Mouse (Mus musculus) cerebellum, adult 2 months (tissue): ENCODE data around the gene Slc25a36. TPM values are rescaled to one million over a fixed set of nuclear protein-coding genes. Genes with fewer than 3 reads are reported as not detected.
A peak's percentile ranks its signal among the peaks of the same experiment; 100 is the strongest.

ENCODE experiments used
- DNase-seq, 2 experiments: peaks; one replicate each; pipeline ENCODE4 v3.0.0; 2021
- H3K27ac ChIP-seq: fragments of 200-500 bp; 2 replicates; pipeline ENCODE4 v1.5.1; 2012; ENCODE audit warnings: low read length, control low read depth, inconsistent platforms; ENCODE audit not compliant: insufficient read depth
- H3K27me3 ChIP-seq: fragments of 200-500 bp; 2 replicates; pipeline ENCODE4 v1.6.1; 2012; ENCODE audit warnings: inconsistent platforms, mild to moderate bottlenecking, low read length, moderate library complexity; ENCODE audit not compliant: control insufficient read depth, insufficient read depth
- H3K4me1 ChIP-seq: fragments of 200-500 bp; 2 replicates; pipeline ENCODE4 v1.6.1; 2011; ENCODE audit warnings: low read length; ENCODE audit not compliant: control insufficient read depth, insufficient read depth
- H3K4me3 ChIP-seq: fragments of 200-500 bp; replicated peaks from 2 replicates; pipeline ENCODE3; 2011; ENCODE audit warnings: mild to moderate bottlenecking, low read depth, low read length, control low read depth; ENCODE audit not compliant: insufficient read depth
- CTCF ChIP-seq: fragments of 200-500 bp; IDR thresholded peaks from 2 replicates; pipeline ENCODE4 v1.5.1; 2011; ENCODE audit warnings: low read depth, mild to moderate bottlenecking, control low read depth, low read length, moderate library complexity, borderline replicate concordance; ENCODE audit not compliant: insufficient read depth
- POLR2A ChIP-seq: fragments of 200-500 bp; IDR thresholded peaks from 2 replicates; pipeline ENCODE4 v1.6.1; 2011; ENCODE audit warnings: low read length, control low read depth, borderline replicate concordance; ENCODE audit not compliant: insufficient read depth
- WGBS: fragments of 180-500 bp; shearing (Covaris S2); methylation state at CpG from one replicate; pipeline ENCODE4 v1.1.7; 2018; 5-methylcytosine and 5-hydroxymethylcytosine counted together
- polyA plus RNA-seq: library from polyadenylated mRNA; depleted of rRNA; stranded (reverse); fragments of >200 nt; gene quantifications from 2 replicates; pipeline ENCODE4 v1.2.3, GENCODE M21; 2012; rRNA removed

The Slc25a36 gene
- polyA plus RNA-seq: 53.2 and 54.3 TPM in 2 replicates

DNA sequence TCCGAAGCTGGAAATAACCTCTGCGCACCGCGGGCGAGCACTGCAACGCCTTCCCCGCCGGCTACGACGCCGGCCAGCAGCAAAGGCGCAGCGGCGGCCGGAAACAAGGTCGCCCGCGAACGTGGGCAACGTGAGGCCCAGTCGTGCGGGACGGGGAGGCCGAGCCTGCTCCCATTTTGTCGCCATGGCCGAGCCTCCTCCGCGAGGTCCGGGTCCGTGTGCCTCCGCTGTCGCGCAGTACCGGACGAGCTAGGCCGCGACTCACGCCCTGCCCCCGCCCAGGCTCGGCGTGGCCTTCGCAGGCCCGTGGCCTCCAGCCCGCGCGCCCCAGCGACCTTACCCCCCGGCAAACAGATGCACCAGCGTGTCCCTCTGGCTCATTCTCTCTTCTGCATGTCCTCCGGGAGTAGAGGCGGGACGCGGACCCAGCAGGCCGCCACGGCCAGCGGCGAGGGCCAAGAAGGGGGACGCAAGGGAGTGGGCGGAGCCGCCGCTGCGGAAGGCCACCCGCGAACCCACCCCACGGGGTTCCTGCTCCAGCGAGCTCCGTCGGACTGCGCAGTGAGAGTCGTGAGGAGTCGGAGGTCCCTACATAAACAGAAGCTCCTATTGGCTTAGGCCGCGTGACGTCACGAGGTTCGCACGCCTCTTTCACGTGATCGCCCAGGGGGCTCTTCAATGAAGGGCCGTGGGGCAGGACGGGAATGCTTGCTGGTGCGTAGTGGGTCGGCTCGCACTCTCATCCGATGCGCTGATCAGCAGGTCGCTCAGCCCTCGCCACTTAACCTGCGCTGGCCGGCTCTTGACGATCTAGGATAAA lies at the start of gene Slc25a36:
TSS of gene Slc25a36 (minus strand) at position 587 of the 820 bp plus-strand sequence.
- peak; percentile 95 to 96 for DNase-seq
- peak within 1 kb of the TSS; percentile 58 for H3K4me3 ChIP-seq
- H3K27ac ChIP-seq: peak within 1 kb of the TSS; percentile 31
- peaks cover 4% of the 10 kb centered on the region; the same call in 1 of the 2 replicates for H3K4me1 ChIP-seq
- no peaks in the 10 kb centered on the region for H3K27me3 ChIP-seq
- WGBS: under 1% methylated on average over 90 of the region's 91 CpGs
- no peak for TF ChIP-seq CTCF
- peak; percentile 63 for TF ChIP-seq POLR2A

DNA sequence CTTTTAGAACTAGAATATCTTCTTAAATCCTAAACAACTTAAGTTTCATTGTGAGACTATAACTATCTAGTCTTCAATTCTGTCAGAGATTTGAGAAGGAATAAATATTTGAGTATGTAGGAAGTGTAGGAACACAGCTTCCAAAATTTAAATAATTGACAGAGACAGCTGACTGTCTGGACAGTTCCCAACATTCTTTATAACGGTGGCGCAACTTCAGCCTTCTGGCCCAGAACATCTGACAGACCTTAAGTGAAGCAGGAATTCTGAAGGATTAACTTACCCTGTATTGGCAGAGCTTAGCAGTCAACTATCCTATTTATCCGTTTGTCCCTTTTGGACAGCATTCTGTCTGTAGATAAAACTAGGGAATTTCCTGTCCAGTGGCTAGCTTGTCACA lies 47.5 kb upstream of the Slc25a36 start:
- no peak for TF ChIP-seq POLR2A
- TF ChIP-seq CTCF: no peak
- H3K27ac ChIP-seq: no peak overlapping the region
- H3K4me3 ChIP-seq: no peak overlapping the region
- H3K27me3 ChIP-seq: no peaks in the 10 kb centered on the region; the same call in 1 of the 2 replicates
- no peak for DNase-seq
- H3K4me1 ChIP-seq: no peaks in the 10 kb centered on the region
- 20% methylated on average over 3 of the region's 3 CpGs for WGBS

DNA sequence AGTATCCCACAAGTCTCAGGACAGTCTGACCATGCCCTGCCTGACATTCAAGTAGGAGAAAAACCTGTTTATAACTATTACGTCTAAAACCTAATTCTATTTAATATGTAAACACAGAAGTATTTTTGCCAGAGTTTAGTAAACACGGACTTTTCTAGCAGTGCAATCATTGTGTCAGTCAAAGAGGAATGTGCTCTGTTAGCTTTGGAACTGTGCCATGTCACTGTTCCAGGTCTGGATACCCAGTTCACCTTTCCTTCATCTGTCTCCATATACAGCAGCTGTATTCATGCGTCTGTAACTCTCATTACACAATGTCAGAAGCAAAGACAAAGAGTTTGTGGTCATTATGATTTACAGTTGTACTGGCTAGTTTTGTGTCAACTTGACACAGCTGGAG lies 45.0 kb upstream of the Slc25a36 start:
- Histone ChIP-seq H3K4me1 (no peaks in the 10 kb centered on the region), H3K27me3 (no peaks in the 10 kb centered on the region)
- 74% methylated on average over 3 of the region's 3 CpGs for WGBS

GRCm38 (mm10) chr9:97154956-97155355 lies 44.0 kb upstream of the Slc25a36 start:
- no peak for DNase-seq
- whole genome bisulfite sequencing: 94% methylated on average over 4 of the region's 4 CpGs
- TF ChIP-seq POLR2A: no peak
- TF ChIP-seq CTCF: no peak

More for the DNA sequence above, 45.0 kb upstream of the Slc25a36 start:
- no peak for TF ChIP-seq CTCF
- TF ChIP-seq POLR2A: no peak
- no peak overlapping the region for H3K27ac ChIP-seq
- no peak overlapping the region for H3K4me3 ChIP-seq
- DNase-seq: no peak

DNA sequence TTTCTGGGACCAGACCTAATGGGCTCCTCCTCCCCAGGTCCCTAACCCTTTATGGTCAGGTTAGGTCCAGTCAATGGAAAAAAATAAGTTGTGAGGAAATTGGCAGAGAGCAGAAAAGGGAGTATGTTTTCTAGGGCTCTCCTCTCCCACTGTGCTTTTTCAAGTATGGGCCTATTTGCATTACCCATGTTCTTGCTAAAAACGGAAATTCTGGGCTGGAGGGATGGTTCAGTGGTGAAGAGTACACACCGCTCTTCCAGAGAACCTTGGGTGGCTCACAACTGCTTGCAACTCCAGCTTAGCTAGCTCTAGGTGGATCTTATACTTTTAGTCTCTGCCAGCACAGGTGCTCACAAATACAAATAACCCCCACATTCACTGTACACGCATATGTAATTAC lies 42.0 kb upstream of the Slc25a36 start:
- H3K27me3 ChIP-seq: no peaks in the 10 kb centered on the region
- no peaks in the 10 kb centered on the region for H3K4me1 ChIP-seq
- H3K4me3 ChIP-seq: no peak overlapping the region
- TF ChIP-seq CTCF: no peak
- no peak for TF ChIP-seq POLR2A
- DNase-seq: no peak
- WGBS: 86% methylated on average over 3 of the region's 3 CpGs
- no peak overlapping the region for H3K27ac ChIP-seq

More at GRCm38 (mm10) chr9:97154956-97155355, 44.0 kb upstream of the Slc25a36 start:
- Histone ChIP-seq H3K4me3 (no peak overlapping the region), H3K4me1 (no peaks in the 10 kb centered on the region), H3K27ac (no peak overlapping the region), H3K27me3 (no peaks in the 10 kb centered on the region)

DNA sequence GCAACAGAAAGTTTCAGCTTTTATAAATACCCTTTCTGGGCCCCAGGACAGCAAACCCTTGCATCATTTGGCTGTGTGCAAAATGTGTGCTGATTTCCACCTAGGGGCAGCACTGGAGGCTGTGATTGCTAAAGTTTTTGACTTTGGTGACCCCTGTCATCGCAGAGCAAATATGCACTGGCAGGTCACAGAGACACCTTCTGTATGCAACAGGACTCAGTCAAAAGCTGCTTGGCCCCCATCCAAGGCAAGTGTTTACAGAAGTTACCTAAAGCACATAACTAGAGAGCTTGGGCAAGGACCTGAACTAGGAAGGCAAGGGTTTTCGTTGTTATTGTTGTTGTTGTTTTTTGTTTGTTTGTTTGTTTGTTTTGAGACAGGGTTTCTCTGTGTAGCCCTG lies 36.3 kb upstream of the Slc25a36 start:
- no peak overlapping the region for H3K4me3 ChIP-seq
- no peak for TF ChIP-seq POLR2A
- no peak for TF ChIP-seq CTCF
- 84% methylated on average over 2 of the region's 2 CpGs for WGBS
- no peaks in the 10 kb centered on the region for H3K27me3 ChIP-seq
- no peaks in the 10 kb centered on the region for H3K4me1 ChIP-seq
- H3K27ac ChIP-seq: no peak overlapping the region
- no peak for DNase-seq

GRCm38 (mm10) chr9:97145351-97145750 lies 34.4 kb upstream of the Slc25a36 start:
- no peak for DNase-seq
- 78% methylated on average over 6 of the region's 6 CpGs for WGBS
- Histone ChIP-seq H3K4me1 (no peaks in the 10 kb centered on the region), H3K27me3 (no peaks in the 10 kb centered on the region), H3K27ac (no peak overlapping the region), H3K4me3 (no peak overlapping the region)
- TF ChIP-seq CTCF (no peak), POLR2A (no peak)

DNA sequence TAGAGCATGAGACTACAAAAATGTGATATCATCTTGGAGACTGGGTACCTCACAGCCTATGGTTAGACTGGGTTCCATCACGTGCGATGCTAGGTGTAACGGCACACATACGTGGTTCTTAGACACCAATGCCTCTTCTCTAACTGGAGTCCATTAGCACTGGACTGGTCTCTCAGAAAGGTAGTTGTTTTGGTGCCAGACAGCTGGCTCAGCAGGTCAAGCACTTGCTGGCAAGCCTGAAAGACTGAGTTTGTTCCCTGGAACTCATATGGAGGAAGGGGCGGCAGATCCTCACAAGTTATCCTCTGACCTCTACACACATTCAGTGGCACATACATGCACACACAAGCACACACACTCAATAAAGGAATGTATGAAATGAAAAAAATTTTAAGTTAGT lies 32.5 kb upstream of the Slc25a36 start:
- H3K27me3 ChIP-seq: no peaks in the 10 kb centered on the region
- no peak for DNase-seq
- H3K4me1 ChIP-seq: no peaks in the 10 kb centered on the region
- no peak overlapping the region for H3K27ac ChIP-seq
- 79% methylated on average over 5 of the region's 5 CpGs for WGBS
- no peak overlapping the region for H3K4me3 ChIP-seq
- no peak for TF ChIP-seq POLR2A
- no peak for TF ChIP-seq CTCF

DNA sequence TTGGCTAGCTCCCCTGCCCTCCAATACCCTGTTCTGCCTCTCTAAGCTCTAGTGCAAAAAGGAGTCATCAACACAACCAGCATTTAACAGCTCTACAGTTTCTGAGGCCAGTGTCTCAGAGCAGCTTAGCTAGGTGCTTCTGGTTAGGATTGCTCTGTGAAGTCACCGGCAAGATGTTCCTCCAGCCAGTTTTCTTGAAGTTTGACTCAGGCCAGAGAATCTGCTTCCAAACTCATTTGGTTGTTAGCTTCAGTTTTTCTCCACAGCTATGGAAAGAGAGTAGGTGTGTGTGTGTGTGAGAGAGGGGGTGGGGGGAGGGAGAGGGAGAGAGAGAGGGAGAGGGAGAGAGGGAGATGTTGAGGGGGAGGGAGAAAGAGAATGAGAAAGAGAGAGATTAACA lies 31.6 kb upstream of the Slc25a36 start:
- no peak overlapping the region for H3K4me3 ChIP-seq
- no peaks in the 10 kb centered on the region for H3K4me1 ChIP-seq
- H3K27me3 ChIP-seq: no peaks in the 10 kb centered on the region
- DNase-seq: no peak
- H3K27ac ChIP-seq: no peak overlapping the region
- WGBS: 96% methylated on average over 1 of the region's 1 CpGs
- no peak for TF ChIP-seq CTCF
- no peak for TF ChIP-seq POLR2A
